Mouse (Mus musculus) bone marrow macrophage, adult 2 months (primary cell): ENCODE data around the gene Eml4.

Experiments
- CTCF ChIP-seq: IDR thresholded peaks from 2 replicates; pipeline ENCODE4 v1.5.1; 2012; ENCODE audit warnings: low read depth, mild to moderate bottlenecking, low read length, moderate library complexity
- POLR2A ChIP-seq: IDR thresholded peaks from 2 replicates; pipeline ENCODE4 v1.6.1; 2012; ENCODE audit warnings: mild to moderate bottlenecking, low read depth, low read length, borderline replicate concordance

DNA sequence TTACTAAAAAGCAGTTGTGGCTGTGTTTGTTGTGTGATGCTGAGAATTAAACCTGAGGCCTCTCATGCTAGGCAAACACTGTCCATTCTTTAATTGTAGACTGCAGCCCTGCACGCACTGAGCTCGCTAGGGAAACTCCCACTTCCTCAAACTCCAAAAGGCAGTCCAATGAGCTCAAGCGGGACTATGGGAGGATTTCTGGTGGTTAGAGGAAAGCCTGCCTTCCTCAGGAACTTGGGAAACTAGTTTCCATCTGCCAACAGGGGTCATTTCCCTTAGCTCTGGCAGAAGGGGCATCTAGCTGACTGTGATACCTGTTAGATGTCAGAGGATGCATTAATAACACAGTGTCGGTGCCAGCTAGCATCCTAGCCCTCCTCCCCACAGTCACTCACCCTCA, 79.9 kb downstream of the Eml4 start:
- no peak for TF ChIP-seq CTCF
- TF ChIP-seq POLR2A = no peak
